Mouse (Mus musculus) layer of hippocampus, adult 18-20 months (tissue): Measurements from ENCODE around the gene Phf12. TPM values are rescaled to one million over a fixed set of nuclear protein-coding genes. Genes with fewer than 3 reads are reported as not detected.

ENCODE experiments used
- DNase-seq, 2 experiments: peaks; one replicate each; pipeline ENCODE4 v3.0.0; 2022; ENCODE audit warnings: low spot score in 2 of 2
- total RNA-seq, 2 experiments: library from RNA; stranded (reverse); gene quantifications; 2 replicates each; pipeline ENCODE4 v1.2.3; 2021

The Phf12 gene
- total RNA-seq, 2 experiments from 2014 or later: 52.6 to 55.4 TPM

DNA sequence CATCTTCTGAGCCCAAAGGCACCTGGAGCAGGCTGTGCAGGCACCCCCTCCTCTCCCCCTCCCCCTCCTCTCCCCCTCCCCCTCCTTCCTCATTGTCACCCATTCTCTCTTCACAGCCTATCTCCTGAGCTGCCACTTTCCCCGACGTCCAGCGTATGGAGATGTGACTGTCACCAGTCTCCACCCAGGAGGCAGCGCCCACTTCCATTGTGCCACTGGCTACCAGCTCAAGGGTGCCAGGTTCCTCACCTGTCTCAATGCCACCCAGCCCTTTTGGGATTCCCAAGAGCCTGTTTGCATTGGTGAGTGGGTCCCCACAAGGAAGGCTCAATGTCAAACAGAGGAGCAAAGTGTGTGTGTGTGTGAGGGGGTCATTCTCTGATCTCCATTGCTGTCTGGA lies 13.8 kb upstream of the Phf12 start:
- no peak for DNase-seq

DNA sequence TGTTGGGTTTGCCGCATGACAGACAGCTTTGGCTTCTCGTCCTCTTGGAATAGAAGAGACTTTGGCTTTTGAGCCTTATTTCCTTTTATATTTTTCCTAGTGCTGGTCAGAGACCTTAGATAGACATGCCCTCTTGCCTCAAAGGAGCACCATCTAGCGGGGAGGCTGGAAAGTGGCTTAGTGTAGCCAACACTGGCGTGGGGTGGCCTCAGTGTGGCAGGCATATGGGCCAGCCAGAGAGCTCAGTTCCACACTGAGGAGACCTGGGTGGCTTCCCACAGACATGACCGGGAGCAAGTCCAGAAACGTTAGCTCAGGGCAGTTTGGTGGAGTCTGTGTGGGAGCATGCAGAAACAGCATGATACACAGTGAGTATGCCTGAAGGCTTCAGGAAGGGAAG lies 11.8 kb upstream of the Phf12 start:
- DNase-seq: no peak

- no peak for DNase-seq
Observed at GRCm38 (mm10) chr11:77973520-77973919, 9.0 kb upstream of the Phf12 start.

DNA sequence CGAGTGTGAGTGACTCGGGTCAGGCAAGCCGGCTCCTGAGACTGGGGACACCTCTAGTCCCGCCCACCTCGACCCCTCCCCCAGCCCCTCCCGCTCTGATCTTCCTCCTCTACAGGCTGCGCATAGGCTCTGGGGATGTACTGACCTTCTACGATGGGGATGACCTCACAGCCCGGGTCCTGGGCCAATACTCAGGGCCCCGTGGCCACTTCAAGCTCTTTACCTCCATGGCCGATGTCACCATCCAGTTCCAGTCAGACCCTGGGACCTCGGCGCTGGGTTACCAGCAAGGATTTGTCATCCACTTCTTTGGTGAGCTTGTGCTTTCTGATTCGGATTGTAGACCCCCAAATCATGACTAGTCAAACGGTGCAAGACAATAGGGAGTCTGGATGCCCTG lies 8.2 kb upstream of the Phf12 start:
- DNase-seq: no peak

- DNase-seq: no peak
Observed at GRCm38 (mm10) chr11:77975873-77976272, 6.7 kb upstream of the Phf12 start.

DNA sequence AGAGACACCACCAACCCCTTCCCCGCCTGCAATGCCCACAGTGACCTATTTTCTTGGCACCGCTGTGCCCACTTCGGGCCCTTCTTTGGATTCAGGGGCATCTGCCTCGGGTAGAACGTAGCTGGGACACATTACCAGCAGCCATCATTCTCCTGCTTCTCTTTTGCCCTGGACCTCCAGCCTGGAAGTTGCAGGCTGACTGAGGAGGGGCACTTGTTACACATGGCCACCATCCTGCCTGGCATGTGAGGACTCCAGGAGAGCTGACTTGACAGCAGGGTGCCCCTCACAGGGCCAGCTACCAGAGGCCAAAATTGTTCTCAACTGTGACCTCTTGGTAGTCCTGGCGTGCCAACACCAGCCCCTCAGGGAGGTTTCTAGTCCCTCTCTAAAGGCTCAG lies 4.4 kb upstream of the Phf12 start:
- no peak for DNase-seq

GRCm38 (mm10) chr11:77979221-77979809 lies 3.2 kb upstream of the Phf12 start:
- DNase-seq: no peak

GRCm38 (mm10) chr11:77980281-77981204 lies 2.0 kb upstream of the Phf12 start:
- peak in 1 of 2 experiments; percentile 75 for DNase-seq

GRCm38 (mm10) chr11:77981609-77982440 lies 729 bp upstream of the Phf12 start:
- peak; percentile 96 to 99 for DNase-seq

DNA sequence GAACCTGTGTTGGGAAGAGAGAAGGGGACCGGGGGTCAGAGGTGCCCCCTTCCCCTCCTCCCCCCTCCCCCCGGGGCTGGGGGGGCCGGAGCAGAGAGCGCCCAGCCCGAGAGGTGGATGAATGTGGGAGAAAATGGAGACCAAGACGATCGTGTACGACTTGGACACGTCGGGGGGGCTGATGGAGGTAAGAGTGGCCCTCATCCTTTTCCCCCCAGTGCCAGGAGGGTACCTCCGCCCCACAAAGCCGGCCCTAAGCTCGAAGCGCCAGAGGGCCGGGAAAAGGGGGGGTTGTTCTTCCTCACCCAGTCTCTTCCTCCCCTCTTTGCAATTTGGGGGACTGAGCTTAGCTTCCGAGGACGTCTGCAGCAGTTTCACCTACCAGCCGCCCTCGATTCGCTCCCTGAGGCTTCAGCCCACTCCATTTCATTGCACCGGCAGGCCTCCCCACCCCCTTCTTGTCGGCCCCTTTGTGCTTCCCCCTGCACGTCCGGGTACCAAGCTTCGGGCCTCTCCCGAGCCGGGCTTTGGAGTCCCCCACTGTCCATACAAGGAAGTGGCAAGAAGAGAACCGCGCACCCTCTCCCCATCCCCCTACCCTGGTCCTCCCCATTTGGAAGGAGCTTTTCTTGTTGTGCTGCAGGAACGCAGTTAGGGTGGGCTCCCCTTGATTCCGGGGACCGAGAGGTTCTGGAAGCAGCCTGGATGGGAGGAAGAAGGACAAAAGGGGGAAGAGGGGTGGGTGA lies 810 bp downstream of the Phf12 start:
- peak; percentile 54 to 57 for DNase-seq

- peak; percentile 51 to 61 for DNase-seq
Observed at GRCm38 (mm10) chr11:77983937-77984835, 1.6 kb downstream of the Phf12 start.

DNA sequence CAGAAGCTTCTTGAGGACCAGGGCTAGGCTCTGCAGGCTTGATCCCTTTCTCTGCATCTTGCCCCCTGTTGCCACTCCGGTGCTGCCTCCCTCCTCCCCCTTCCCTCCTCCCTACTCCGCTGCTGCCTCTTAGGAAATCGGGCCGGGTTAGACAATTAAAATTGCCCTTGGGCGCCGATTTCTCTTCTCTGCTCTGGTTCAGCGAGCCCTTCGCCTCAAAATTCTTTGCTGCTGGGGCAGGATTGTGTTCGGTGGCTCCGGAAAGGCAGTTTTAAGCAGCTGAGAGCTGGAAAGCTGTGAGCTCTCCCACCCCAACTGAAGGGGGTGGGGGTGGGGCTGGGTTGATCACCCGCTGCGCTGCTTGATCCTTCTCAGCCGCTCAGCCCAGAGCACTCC lies 2.3 kb downstream of the Phf12 start:
- peak in 1 of 2 experiments; percentile 52 for DNase-seq

GRCm38 (mm10) chr11:77985541-77986065 lies 3.0 kb downstream of the Phf12 start:
- no peak for DNase-seq

- peak in 1 of 2 experiments; percentile 53 for DNase-seq
Observed at GRCm38 (mm10) chr11:77989071-77989690, 6.6 kb downstream of the Phf12 start.

- DNase-seq: no peak
Observed at GRCm38 (mm10) chr11:77995556-77995955, 13.0 kb downstream of the Phf12 start.

DNA sequence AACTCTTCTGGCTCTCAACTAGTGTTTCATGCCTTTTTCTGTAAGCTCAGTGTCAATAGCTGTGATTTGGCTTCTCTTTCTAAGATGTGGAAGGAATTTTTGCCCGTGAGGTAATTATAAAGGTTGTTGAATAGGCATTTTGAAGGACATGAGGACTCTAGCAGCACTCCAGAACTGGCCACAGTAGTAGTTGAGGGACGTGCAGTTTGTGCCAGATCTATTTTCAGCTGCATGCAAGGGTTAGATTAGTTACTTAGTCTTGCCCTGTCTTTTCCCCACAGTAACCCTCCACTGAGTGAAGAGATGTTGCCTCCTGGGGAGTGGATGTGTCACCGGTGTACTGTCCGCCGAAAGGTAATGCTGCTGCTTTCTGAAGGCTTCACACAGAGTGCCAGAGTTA lies 23.9 kb downstream of the Phf12 start:
- no peak for DNase-seq

GRCm38 (mm10) chr11:78019676-78020075 lies 37.1 kb downstream of the Phf12 start:
- DNase-seq: peak; percentile 55 to 89

DNA sequence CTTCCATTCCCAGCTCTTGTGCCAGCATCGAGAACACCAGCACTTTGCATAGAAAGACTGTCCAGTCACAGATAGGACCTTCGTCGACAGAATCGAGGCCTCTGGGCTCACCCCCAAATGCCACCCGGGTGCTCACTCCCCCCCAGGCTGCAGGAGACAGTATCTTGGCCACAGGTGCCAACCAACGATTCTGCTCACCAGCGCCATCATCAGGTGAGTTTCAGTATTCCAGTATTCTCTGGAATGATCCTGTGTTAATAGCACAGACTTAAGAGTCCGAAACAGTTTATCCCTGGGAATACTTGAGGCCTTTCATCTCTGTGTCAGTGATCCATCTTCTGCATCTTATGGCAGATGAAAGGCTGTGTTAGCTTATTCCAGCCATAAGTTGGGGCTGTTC lies 41.1 kb downstream of the Phf12 start:
- no peak for DNase-seq

GRCm38 (mm10) chr11:78029240-78029639 lies 46.7 kb downstream of the Phf12 start:
- DNase-seq: no peak
